Mouse (Mus musculus) CD4-positive, CD25-positive, alpha-beta regulatory T cell, adult 2 months (primary cell): ENCODE results near the gene Mab21l1.

Experiments used
- DNase-seq: peaks from one replicate; pipeline ENCODE4 v3.0.0-alpha.2; 2012; ENCODE audit warnings: low read depth, low spot score

Gene Mab21l1

GRCm38 (mm10) chr3:55778764-55779730 lies 3.3 kb upstream of the Mab21l1 start:
- DNase-seq: no peak

- DNase-seq: peak; percentile 15
Observed at GRCm38 (mm10) chr3:55780120-55781070, 1.9 kb upstream of the Mab21l1 start.

DNA sequence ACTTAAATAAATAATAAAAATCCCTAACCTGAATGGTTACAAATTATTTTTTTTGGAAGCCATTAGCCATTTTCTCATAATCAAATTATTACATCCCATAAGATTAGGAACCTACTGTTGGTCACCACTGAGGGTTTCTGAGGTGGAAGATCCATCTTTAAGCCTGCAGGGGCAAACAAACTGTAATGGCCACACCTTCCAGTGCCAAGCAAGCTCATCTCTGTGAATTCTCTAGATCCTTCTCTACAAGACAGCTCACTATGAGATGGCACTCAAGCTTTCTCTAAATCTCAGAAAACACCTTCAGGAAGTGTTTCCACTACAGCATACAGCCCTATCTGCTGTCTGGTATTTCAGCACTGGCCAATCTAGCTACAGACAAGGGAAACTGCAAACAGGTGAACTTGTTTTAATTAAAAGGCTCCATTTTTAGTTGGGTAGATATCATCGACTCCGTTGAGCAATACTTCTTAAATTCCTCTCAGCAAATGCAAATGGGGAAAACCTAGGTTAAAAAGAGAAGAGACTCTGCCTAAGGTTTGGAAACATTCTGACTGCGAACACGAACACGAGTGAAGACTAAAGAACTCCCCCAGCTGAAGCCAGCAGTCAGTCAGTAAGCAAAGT lies 768 bp upstream of the Mab21l1 start:
- no peak for DNase-seq

GRCm38 (mm10) chr3:55782771-55783170 lies 461 bp downstream of the Mab21l1 start:
- DNase-seq: peak; percentile 33

GRCm38 (mm10) chr3:55783171-55784081 lies 1.1 kb downstream of the Mab21l1 start:
- DNase-seq: peak; percentile 41

DNA sequence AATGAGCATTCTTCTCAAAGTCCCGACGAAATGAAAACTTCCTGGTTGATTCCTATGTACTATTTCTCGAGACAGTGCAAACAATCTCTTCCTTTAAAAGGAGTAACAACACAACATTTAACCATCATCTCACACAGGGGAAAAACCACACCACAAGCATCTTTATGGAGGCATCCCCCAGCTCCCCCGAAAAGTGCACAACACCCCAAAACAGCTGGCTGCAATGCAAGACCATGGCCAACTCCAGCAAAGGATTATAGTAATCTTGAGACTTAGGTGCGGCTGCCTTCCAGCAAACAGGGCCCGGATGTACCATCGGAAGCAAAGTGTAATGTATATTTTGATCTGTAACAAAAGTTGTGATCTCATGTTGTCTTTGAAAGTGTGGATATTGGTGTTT lies 1.8 kb downstream of the Mab21l1 start:
- peak; percentile 20 for DNase-seq

DNA sequence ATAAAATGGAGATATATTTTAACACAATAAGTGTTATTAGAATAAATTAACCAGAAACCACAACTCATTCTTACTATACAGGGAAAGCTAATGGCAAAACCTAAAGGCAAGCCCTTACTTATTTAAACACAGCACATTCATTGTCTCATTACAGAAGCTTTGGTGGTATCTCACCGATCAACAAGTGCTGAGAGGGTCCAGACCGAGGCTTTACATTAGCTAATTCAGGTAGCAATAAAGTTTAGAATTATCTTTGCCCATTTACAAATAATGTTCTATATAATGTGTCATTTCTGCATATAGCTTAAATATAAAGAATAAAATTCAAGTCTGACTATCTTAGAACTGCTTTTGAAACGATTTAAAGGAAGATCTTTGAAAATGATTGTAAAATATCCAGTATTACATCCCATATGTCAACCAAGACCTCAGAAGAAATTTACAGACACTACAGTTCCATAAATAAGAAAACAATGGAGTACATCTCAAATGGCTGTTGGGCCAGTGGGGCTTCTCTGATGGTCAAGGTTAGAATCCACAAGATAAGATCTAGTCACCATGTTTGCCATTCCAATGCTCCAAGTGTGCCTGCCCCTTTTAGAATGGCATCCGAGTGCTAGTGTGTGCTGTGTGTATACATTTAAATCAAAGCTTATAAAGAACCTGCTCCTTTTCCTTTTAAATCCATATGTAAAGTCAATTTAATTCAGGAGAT lies 3.1 kb downstream of the Mab21l1 start:
- DNase-seq: no peak

DNA sequence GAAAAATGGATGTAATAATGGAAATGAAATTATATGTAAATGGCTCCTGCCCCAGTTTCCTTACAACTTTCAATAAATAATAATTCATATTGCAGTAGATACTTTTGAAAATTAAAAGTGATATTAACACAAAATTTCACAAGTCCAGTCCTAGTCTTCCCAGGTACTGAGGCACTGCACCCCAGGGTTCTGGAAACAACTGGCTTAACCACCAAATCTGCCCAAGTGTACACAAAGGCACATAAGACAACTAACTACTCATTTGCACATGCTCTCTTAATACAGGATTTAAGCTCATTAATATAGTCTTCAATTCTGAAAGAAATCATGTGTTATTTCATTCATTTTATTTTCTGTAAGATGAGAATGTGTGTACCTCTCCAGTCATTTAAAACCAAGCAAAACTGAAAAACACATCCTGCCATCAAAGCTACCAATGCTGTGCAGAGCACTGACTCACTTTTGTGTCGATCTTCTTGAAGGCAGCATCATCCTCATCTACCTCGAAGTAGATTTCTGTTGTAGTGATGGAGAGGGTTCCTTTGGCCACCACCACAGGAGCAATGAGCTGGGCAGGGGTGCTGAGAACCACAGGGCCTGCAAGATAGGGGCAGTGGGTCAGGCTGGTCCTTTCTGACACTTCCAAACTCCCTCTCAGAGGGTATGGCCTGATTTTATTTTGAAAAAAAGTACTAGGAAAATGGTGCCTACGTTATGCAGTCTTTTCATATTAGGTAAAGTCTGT lies 3.8 kb downstream of the Mab21l1 start:
- DNase-seq: no peak

- no peak for DNase-seq
Observed at GRCm38 (mm10) chr3:55786835-55787486, 4.7 kb downstream of the Mab21l1 start.

- DNase-seq: peak; percentile 18
Observed at GRCm38 (mm10) chr3:55787487-55788213, 5.3 kb downstream of the Mab21l1 start.

GRCm38 (mm10) chr3:55788214-55788586 lies 5.9 kb downstream of the Mab21l1 start:
- no peak for DNase-seq

DNA sequence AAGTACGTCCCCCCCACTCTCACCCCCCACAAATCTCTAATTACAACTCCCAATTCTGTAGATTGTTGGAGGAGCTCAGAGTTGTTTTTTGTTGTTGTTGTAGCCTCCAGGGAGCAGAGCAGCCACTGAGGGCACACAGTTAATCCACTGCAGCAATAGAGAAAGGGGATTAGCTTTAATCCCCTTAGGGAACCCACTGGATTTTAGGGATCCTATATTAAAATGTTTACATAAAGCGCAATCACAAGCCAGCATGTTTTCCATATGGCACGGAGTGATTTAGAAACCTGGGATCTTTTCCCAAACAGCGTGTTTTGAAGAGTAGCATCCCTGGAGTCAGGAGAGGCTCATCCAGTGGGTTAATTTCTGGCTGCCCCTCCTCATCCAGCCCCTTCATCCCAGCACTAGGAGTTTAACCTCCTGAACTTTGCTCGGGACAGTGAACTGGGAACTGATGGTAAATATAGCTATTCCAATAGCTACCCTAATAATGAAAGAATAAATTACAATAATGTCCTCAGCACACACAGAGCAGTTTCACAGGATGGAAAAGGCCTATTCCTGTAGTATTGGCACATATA lies 6.4 kb downstream of the Mab21l1 start:
- DNase-seq: no peak

GRCm38 (mm10) chr3:55789856-55790255 lies 7.5 kb downstream of the Mab21l1 start:
- no peak for DNase-seq

GRCm38 (mm10) chr3:55790609-55791008 lies 8.3 kb downstream of the Mab21l1 start:
- DNase-seq: no peak

GRCm38 (mm10) chr3:55792251-55792650 lies 9.9 kb downstream of the Mab21l1 start:
- DNase-seq: no peak

DNA sequence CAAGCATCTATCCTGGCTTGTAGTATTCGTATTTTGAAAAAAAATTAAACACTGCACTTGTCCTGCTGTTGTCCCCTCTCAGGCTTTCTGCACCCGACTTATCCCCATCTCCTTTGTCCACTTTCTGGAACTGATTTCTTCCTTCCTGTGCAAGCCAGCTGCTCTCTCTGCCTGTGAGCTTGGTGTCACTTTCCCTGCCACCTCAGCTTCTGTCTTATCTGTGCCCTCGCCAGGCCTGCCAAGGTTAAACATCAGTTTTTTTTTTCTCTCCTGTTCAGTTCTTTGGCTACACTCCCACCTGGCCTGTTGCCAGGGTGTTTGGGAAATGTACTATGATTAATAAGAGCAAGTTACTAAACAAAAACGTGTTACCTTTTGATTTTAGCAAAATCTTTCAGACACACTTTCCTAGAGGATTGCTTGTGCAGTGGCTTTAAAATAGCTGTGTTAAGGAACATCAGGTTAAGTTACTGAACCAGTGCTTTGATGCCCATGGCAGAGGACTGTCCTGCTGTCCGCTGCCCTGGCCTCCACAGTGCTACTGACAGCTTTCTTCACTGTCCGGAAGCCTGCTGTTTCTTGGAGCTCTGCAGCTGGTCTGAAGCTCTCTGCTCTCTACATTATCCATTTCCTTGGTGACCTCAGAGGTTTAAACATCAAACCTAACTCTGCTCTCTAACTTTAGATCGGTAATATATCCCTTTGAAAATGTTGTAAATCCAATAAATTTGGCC lies 11.7 kb downstream of the Mab21l1 start:
- no peak for DNase-seq

GRCm38 (mm10) chr3:55794768-55795167 lies 12.5 kb downstream of the Mab21l1 start:
- DNase-seq: no peak
